In genomic region chr8:70598722-70599121, GRCm38 (mm10) we compare ENCODE assay signal across 9 mouse cellular contexts. TPM values are rescaled to one million over a fixed set of nuclear protein-coding genes. Genes with fewer than 3 reads are reported as not detected.
DNase-seq lines count a peak whose midpoint lies in the region; ATAC-seq and TF ChIP-seq lines count a peak whose summit lies in the region.
"Had no signal": no experiment of that assay in that cellular context is flagged by ENCODE, and none has a peak within 500 bp of the region (broad histone marks: within the 10 kb centered on the region; RNA-seq: fewer than 3 reads in every experiment).

No protein-coding gene starts in this region.

- peaks cover 53% of the 10 kb centered on the region for H3K36me3 ChIP-seq in heart, embryonic 13.5 days
- no peaks in the 10 kb centered on the region for H3K36me3 ChIP-seq in testis, adult 2 months (ENCODE audit: control insufficient read depth, insufficient read depth, low read length)
- peaks cover 39% of the 10 kb centered on the region for H3K36me3 ChIP-seq in limb, embryonic 15.5 days

- peak overlapping the region; percentile 76 for H3K4me2 ChIP-seq in heart, embryonic 13.5 days
- peak overlapping the region; percentile 79 for H3K4me2 ChIP-seq in limb, embryonic 15.5 days

- no peak for ATAC-seq in heart, embryonic 13.5 days (ENCODE audit: extremely low read depth, insufficient number of reproducible peaks, low FRiP score, low TSS enrichment)
- ATAC-seq in limb, embryonic 15.5 days (ENCODE audit: insufficient number of reproducible peaks, low FRiP score, low TSS enrichment, low read depth), result no peak

- no peak for DNase-seq in heart, postnatal 25 days (ENCODE audit: low spot score)
- no peak for DNase-seq in testis, postnatal 10 days (ENCODE audit: low spot score)
- DNase-seq in gastrocnemius, adult 8-10 months (ENCODE audit: low spot score in 2 of 2), result no peak
- DNase-seq in ovary, postnatal 10 days (ENCODE audit: low spot score), result no peak
- no peak for DNase-seq in left cerebral cortex, postnatal 4 days

- H3K27me3 ChIP-seq in heart, embryonic 13.5 days (replicated peaks), result no peaks in the 10 kb centered on the region; the same call in 1 of the 2 replicates
- H3K27me3 ChIP-seq in testis, adult 2 months (ENCODE audit: control insufficient read depth, insufficient read depth, low read length), result no peaks in the 10 kb centered on the region
- no peaks in the 10 kb centered on the region for H3K27me3 ChIP-seq in limb, embryonic 15.5 days

- H3K4me3 ChIP-seq in heart, embryonic 13.5 days, result peak overlapping the region; percentile 62
- H3K4me3 ChIP-seq in testis, adult 2 months (ENCODE audit: control insufficient read depth, low read depth, low read length), result peak overlapping the region; percentile 50
- H3K4me3 ChIP-seq in limb, embryonic 15.5 days, result peak overlapping the region; percentile 48

- TF ChIP-seq POLR2A in testis, adult 2 months (IDR thresholded peaks at IDR 0.05; ENCODE audit: control insufficient read depth, low read depth, low read length), result no peak

- intact Hi-C loops in heart, postnatal 25 days (cut with DNase I), result loop anchor here (10.0 kb wide), 1 partner anchor 54 kb away; no protein-coding TSS in a partner anchor
- intact Hi-C loops in left cerebral cortex, postnatal 4 days (cut with DNase I), result no loop called here

- H3K4me1 ChIP-seq in heart, embryonic 13.5 days, result peaks cover 73% of the 10 kb centered on the region
- H3K4me1 ChIP-seq in testis, adult 2 months (ENCODE audit: control insufficient read depth, insufficient read depth, low read length), result peaks cover 72% of the 10 kb centered on the region
- peaks cover 72% of the 10 kb centered on the region for H3K4me1 ChIP-seq in limb, embryonic 15.5 days

- no peaks in the 10 kb centered on the region for H3K9me3 ChIP-seq in heart, embryonic 13.5 days
- no peaks in the 10 kb centered on the region for H3K9me3 ChIP-seq in limb, embryonic 15.5 days

- H3K27ac ChIP-seq in heart, embryonic 13.5 days (replicated peaks), result 0 out of 2 replicates have a peak overlapping the region, but pooled peaks have one; percentile 17
- no peak overlapping the region for H3K27ac ChIP-seq in testis, adult 2 months (ENCODE audit: control insufficient read depth, insufficient read depth, low read depth, low read length)
- peak overlapping the region; percentile 61 for H3K27ac ChIP-seq in limb, embryonic 15.5 days

- H3K9ac ChIP-seq in heart, embryonic 13.5 days, result peak overlapping the region; percentile 87
- no peak overlapping the region; the same call in 1 of the 2 replicates for H3K9ac ChIP-seq in limb, embryonic 15.5 days

- TF ChIP-seq CTCF in testis, adult 2 months (IDR thresholded peaks at IDR 0.05; ENCODE audit: control insufficient read depth, insufficient read depth, insufficient replicate concordance, low read depth, low read length), result no peak

- WGBS in heart, embryonic 13.5 days, result 24% methylated on average over 10 of the region's 10 CpGs
- WGBS in limb, embryonic 15.5 days, result 17% methylated on average over 10 of the region's 10 CpGs

RNA-seq across cellular contexts. Expression of gene Isyna1, which starts 4.5 kb away (rescaled TPM):
- 135 and 145 TPM in 2 replicates for polyA plus RNA-seq in heart, embryonic 13.5 days (2015; fragmentation: Nextera tagmentation; extraction: Ambion mirVana)
- total RNA-seq in heart, postnatal 25 days (2021), result 10 to 100 TPM; 21.5 to 25.1 TPM
- 561 and 588 TPM in 2 replicates for polyA plus RNA-seq in testis, adult 2 months (2012; rRNA removed)
- 111 and 123 TPM in 2 replicates for polyA plus RNA-seq in limb, embryonic 15.5 days (2015; fragmentation: Nextera tagmentation; extraction: Ambion mirVana)
- 1 to 10 TPM; 1.9 to 3.4 (median 2.4) TPM for total RNA-seq in gastrocnemius, adult 8-10 months (2022)
- total RNA-seq in left cerebral cortex, postnatal 4 days (2021), result 10 to 100 TPM; 87.9 to 88.5 TPM

RNA-seq across cellular contexts. Expression of gene Ssbp4, which starts 9.9 kb away (rescaled TPM):
- polyA plus RNA-seq in heart, embryonic 13.5 days (2015; fragmentation: Nextera tagmentation; extraction: Ambion mirVana), result 63.3 and 70.9 TPM in 2 replicates
- total RNA-seq in heart, postnatal 25 days (2021), result 10 to 100 TPM; 37.0 to 37.7 TPM
- polyA plus RNA-seq in testis, adult 2 months (2012; rRNA removed), result 35.6 and 38.9 TPM in 2 replicates
- 119 and 120 TPM in 2 replicates for polyA plus RNA-seq in limb, embryonic 15.5 days (2015; fragmentation: Nextera tagmentation; extraction: Ambion mirVana)
- 10 to 100 TPM in 3 of 4 experiments, 1 to 10 TPM in 1; 8.5 to 19.2 (median 10.4) TPM for total RNA-seq in gastrocnemius, adult 8-10 months (2022)
- total RNA-seq in left cerebral cortex, postnatal 4 days (2021), result 100 to 1,000 TPM; 156 to 193 TPM

RNA-seq across cellular contexts. Expression of gene Lrrc25, which starts 17.2 kb away (rescaled TPM):
- 1.5 and 2.7 TPM in 2 replicates for polyA plus RNA-seq in heart, embryonic 13.5 days (2015; fragmentation: Nextera tagmentation; extraction: Ambion mirVana)
- total RNA-seq in heart, postnatal 25 days (2021), result 1 to 10 TPM; 1.4 to 1.5 TPM
- polyA plus RNA-seq in testis, adult 2 months (2012; rRNA removed), result 1.4 TPM in 2 replicates
- 3.2 and 3.3 TPM in 2 replicates for polyA plus RNA-seq in limb, embryonic 15.5 days (2015; fragmentation: Nextera tagmentation; extraction: Ambion mirVana)
- total RNA-seq in gastrocnemius, adult 8-10 months (2022), result under 1 TPM in 3 of 4 experiments, not detected in 1; 0.17 to 0.49 (median 0.22) TPM
- 1 to 10 TPM; 1.1 to 1.3 TPM for total RNA-seq in left cerebral cortex, postnatal 4 days (2021)

RNA-seq across cellular contexts. Expression of gene Gdf15, which starts 33.5 kb away (rescaled TPM):
- polyA plus RNA-seq in heart, embryonic 13.5 days (2015; fragmentation: Nextera tagmentation; extraction: Ambion mirVana), result 0.86 and 1.2 TPM in 2 replicates
- under 1 TPM; 0.56 to 0.73 TPM for total RNA-seq in heart, postnatal 25 days (2021)
- polyA plus RNA-seq in testis, adult 2 months (2012; rRNA removed), result 1.3 and 1.4 TPM in 2 replicates
- 0.16 and 0.24 TPM in 2 replicates for polyA plus RNA-seq in limb, embryonic 15.5 days (2015; fragmentation: Nextera tagmentation; extraction: Ambion mirVana)
- under 1 TPM in 1 of 4 experiments, not detected in 3; 0.24 TPM for total RNA-seq in gastrocnemius, adult 8-10 months (2022)
- total RNA-seq in left cerebral cortex, postnatal 4 days (2021), result not detected
- total RNA-seq: neutrophil, adult 5-6 weeks had no signal

RNA-seq across cellular contexts. Expression of gene Ell, which starts 59.5 kb away (rescaled TPM):
- 11.6 and 12.5 TPM in 2 replicates for polyA plus RNA-seq in heart, embryonic 13.5 days (2015; fragmentation: Nextera tagmentation; extraction: Ambion mirVana)
- total RNA-seq in heart, postnatal 25 days (2021), result 10 to 100 TPM; 11.7 to 13.3 TPM
- polyA plus RNA-seq in testis, adult 2 months (2012; rRNA removed), result 42.5 and 43.8 TPM in 2 replicates
- polyA plus RNA-seq in limb, embryonic 15.5 days (2015; fragmentation: Nextera tagmentation; extraction: Ambion mirVana), result 20.4 and 21.1 TPM in 2 replicates
- total RNA-seq in gastrocnemius, adult 8-10 months (2022), result 10 to 100 TPM; 11.9 to 14.7 (median 12.3) TPM
- total RNA-seq in left cerebral cortex, postnatal 4 days (2021), result 10 to 100 TPM; 17.7 to 20.0 TPM

Comparison
In these comparisons a context has a peak if more than half of its experiments do, and no peak if none do; other contexts are left out.
1. RNA of gene Isyna1, which starts 4.5 kb away (total RNA-seq): 87.9 to 88.5 TPM in left cerebral cortex, postnatal 4 days and 21.5 to 25.1 TPM in heart, postnatal 25 days; 1.9 to 3.4 TPM in gastrocnemius, adult 8-10 months; every median in the first group is over 4 times any median in the second.
2. RNA of gene Ssbp4, which starts 9.9 kb away (total RNA-seq): 156 to 193 TPM in left cerebral cortex, postnatal 4 days; 37.0 to 37.7 TPM in heart, postnatal 25 days and 8.5 to 19.2 TPM in gastrocnemius, adult 8-10 months; every median in the first group is over 4 times any median in the second.
3. Peak in every context shown above with its lines, with median percentiles within 50 percentile points of each other: H3K4me3 ChIP-seq.